Mouse (Mus musculus): ENCODE results near the gene Dnajc13.

The Dnajc13 gene

DNA sequence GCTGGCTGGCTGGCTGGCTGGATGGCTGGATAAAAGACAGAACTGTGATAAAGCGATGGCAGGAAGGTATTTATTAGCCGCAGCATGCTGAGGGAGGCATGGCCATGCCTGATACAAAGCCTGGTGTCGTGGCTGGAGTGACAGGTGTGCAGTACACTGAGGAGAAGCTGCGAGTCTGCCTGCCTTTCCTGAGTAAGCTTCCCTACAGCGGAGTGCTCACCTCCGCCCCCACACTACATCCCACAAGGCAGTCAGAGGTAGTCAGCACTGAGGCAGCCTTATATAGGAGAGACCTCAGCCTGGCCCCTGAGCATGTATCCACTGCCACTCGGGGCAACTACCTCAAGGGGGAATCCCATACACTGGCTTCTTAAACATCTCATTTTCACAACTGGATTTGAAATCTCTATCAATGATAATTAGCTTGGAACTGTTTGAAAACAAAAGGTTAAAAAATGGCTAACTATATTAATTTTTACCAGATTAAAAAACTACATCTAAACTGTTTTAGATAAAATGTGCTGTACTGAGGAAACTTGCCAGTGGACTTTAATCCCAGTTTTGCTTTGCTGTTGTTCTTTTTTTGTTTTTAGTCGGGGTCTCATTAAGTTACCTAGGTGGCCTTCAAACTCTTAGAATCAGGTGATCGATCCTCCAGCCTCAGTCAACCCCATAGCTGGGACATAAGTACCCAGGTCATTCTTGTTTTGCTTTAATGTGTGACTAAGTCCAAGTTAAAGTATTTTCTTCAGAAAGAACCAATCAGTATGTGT is 8.1 kb downstream of the Dnajc13 start:
- DNase-seq = peak; percentile 29 to 43

DNA sequence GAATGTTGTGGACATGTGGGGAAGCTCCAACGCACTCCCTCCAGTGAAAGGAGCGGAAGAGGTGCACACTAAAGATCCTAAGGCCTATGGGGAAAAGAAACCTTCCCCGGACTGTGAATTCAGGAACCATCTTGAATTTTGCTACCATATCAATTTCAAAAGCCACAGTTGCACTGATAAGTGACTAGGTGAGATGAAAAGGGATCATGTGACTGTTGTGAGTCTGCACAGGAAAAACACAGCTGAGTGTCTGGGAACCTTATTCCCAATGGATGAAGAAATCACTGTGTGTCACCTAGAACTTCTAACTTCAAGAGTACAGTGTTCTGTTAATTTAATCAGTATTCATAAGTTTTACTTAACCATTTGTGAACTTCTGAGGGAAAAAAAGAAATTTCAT is 10.1 kb downstream of the Dnajc13 start:
- no peak for DNase-seq

DNA sequence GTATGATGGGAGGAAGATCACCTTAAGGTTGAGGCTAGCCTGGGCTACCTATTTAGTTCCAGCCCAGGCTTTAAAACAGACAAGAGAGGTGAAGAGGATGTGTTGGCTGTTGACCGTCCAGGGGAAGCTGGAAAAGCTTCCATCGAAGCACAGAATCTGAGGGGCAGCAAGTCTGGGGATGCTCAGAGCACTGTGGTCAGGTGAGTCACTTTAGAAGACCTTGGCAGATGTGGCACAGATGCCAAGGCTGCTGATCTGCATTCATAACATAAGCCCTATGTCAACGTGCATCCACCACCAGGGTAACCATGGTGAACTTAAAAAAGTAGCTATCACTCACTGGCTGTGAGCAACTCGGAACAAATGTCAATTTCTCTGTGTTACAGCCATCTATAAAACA is 11.0 kb downstream of the Dnajc13 start:
- no peak for DNase-seq

DNA sequence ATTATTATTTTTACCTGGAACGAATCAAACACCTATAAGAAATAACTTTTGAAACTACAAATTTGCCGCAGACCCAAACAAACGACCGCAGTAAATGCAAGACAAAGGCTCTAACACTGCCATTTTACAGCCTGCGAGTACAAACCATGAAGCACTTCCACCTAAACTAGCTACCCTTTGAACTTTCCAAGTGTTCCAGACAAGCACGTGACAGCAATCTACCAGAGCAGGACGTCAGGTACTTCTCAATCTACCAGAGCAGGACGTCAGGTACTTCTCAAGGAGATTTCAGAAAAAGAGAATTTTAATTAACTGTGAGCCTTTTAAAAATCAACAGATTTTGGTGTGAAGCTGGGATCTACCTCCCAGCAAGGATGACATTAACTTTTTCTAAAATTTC is 11.6 kb downstream of the Dnajc13 start:
- no peak for DNase-seq

DNA sequence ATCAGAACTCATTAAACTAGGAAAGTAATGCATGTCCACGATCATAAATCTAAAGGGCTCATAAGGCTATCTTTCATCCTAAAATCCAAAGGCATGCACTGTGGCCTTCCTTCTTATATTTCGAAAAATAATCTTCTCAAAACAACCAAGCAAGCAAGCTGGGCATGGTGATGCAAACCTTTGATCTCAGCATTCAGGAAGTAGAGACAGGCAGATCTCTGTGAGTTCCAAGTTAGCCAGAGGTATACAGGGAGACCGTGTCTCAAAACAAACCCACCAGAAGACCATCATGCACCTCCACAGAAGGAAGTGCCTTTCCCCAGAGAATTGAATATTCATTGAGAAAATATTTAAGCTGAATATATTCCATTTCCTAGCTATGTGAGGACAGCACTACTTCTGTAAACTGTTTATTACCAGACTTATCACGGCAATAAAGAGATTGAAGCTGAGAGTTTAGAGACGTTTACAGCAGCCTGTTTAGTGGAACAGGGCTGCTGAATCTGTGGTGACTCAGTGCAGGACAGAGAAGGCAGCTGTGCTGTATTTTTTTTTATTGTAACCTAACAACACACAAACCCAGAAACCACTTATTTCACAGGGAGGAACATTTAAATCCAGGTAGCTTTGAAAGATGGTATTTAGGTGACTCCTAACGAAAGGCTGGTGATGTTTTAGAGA is 15.3 kb downstream of the Dnajc13 start:
- DNase-seq = no peak

DNA sequence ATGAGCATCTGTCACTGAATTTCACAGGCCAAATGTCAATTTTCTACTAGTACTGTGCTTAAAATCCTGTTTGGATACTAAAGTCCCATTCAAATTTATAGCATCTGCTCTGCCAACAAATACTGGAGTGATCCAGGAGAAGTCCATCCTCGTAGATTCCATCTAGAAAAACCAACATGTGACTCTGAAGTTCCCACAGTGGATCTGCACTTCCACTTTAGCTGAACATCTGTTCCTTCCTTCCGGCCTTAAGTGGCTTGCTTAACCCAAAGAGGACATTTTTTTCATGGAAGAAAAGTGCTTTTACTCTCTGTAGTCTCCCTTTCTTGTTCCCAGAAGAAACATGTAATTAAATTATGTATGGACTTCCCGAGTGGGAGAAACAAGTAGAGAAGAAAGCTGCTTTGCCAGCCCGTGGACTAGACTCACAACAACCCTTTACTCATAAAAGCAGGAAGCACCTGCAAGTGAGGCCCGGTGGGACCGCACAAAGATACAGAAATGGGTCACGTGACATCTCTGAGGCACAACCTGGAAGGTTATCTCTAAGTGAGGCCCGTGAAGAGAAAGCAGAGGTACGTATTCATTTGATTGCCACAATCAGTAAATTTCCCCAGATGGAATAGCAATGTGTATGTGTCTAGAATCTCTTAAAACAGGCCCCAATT is 18.8 kb downstream of the Dnajc13 start:
- no peak for DNase-seq

DNA sequence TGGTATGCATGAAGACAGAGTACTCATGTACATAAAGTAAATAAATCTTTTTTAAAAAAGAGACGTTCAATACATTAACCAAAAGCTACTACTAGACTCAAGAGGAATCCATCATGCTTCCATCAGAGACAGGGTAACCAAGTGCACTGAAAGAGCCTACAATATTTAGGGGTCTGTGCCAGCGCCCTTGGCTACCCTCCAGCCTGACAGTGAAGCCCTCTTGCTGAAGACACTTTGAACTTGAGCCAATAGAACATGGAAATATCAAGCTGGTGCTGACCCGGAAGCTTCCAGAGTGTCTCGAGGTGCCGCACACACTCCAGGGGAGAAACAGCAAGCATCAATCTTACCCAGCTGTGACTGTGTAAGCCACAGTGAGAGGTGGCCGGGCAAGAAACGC is 22.6 kb downstream of the Dnajc13 start:
- DNase-seq = peak in 1 of 2 experiments; percentile 36

DNA sequence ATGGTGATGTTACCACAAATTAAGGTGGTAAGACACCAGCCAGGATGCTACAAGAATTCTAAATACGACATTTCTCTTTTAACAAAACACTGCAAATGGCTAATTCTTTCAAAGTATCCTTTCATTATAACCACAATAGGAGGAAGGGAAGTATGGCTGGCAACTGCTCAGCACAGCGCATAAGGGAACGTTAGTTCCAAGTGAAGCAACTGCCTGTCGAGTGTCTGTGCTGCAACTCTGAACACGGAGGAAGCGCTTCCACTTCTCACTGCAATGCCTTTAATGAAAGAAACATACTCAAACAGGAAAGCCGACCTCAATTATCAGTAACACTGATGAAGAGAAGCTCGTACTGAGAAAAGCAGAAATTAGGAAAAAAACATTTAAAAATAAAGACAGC is 23.7 kb downstream of the Dnajc13 start:
- DNase-seq = no peak

DNA sequence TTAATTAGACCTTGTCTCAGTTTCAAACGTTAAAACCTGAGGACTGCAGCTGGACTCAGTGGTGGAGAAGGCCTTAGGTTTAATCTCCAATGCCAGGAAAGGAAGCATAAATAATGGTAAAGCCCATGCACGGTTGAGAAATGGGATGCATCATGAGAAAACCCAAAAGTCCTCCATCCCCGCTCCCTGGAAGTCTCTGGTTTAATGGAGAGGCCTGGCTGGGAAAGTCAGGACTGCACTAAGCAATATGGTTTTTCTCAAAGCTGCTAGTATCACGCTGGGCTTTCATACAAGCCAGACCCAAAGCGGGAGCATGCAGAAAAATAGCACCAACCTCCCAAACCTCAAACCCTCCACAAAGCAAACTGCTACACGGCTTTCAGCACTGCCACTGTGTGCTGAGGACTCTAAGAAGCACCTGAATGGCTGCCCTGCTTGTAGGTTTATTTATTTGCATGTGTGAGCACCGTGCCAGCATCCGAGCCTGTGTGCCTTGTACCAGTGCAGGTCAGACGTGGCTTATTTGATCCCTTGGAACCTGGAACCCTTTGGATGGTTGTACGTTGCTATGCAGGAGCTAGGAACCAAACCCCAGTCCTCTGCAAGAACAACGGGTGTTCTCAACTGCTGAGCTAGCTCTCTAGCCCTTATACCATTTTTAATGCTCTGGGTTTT is 26.3 kb downstream of the Dnajc13 start:
- no peak for DNase-seq

DNA sequence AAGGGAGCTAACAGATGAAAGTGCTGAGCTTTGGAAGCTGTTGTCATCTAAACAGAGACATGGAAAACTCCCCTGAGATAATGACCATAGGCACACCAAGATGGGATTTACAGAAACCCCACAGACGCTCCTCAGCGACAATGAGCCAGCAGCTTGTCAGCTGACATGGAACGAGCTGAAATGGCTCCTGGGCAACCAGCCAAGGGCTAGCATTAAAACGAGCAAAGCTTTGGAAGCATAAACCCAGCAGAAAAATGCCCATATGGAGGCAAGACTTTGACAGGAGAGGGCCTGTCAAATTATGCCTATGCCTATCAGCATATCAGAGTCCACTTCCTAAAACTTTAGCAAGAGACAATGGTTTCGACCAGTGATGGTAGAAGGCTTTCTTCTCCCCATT is 27.0 kb downstream of the Dnajc13 start:
- DNase-seq = peak; percentile 58 to 76

DNA sequence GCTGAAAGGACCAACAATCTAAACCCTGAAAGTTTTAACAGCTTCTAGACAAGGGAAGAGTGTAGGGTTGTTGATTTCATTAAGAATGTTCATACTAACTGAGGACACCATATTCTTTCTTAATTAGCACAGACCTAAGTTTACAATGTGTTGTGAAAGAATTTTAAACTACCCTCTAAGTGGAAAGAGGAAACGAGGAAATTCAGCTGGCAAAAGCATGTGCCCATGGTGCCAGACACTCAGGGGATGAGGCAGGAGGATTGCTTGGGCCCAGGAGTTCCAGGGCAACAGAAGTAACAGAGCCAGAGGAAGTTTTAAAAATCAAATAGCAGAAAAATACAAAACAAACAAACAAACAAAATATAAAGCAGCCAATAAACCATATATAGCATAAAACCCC is 28.9 kb downstream of the Dnajc13 start:
- no peak for DNase-seq

DNA sequence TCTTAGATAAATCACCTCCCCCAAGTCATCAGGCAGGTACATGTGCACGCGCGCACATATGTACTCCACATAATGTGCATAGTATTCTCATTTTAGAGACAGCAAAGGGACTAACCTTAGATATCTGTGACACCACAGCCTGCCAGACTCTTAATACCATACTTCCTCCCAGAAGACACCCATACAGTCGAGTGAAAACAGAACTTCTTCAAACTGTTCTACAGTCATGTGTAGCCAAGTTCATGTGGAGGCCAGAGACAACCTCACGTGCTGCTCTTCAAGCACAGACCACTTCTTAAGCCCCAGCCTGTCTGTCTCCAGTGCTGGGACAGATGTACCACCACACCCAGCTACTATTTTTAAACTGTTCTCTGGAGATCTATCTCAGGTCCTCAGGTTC is 29.7 kb downstream of the Dnajc13 start:
- DNase-seq = no peak

DNA sequence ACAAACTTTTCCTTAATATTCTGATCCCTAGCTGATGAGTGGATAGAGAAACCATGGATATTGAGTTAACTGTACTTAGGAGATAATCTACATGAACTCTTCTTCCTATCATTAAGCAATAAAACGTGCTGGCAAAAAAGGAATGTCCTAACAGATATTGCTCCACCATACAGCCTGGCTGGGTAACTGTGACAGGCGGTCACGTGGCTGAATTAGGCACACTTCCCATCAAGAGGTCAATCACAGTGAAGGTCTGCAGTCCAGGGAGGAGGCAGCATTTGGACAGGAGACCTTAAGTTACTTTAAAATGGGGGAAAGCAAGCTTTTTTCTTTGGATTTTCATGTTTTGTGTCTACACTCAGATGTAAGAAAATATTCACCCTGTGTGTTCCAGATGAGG is 30.7 kb downstream of the Dnajc13 start:
- no peak for DNase-seq

DNA sequence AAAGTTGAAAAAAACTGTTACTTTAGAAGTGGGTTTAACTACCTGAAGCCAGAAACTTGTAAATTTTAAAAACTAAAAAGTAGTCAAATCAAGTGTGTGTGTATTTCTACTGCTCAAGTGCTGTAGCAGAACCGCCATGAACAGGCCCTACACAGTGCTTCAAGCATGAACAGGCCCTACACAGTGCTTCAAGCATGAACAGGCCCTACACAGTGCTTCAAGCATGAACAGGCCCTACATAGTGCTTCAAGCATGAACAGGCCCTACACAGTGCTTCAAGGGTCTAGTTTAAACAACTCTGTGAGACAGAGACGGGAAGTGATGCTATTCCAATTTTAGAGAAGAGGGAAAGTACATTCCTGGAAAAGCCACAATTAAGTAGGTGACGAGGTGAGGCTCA is 51.3 kb downstream of the Dnajc13 start:
- no peak for DNase-seq

DNA sequence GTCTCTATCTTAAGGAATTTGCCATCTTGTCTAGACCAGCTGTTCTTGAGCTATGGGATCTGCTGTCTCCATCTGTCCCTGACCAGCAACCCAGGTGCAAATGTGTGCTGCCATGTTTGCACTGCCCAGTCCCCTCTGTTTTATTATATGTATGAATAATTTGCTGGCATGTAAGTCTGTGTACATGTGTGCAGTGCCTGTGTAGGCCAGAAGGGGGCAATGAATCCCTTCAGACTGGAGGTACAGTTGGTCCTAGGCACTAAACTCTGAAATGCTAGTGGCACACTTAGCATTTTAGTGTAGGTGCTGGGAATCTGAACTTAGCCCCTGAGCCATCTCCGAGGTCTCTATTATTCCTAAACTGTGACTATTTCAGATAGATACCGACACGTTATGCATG is 58.9 kb downstream of the Dnajc13 start:
- DNase-seq = peak; percentile 20 to 58

DNA sequence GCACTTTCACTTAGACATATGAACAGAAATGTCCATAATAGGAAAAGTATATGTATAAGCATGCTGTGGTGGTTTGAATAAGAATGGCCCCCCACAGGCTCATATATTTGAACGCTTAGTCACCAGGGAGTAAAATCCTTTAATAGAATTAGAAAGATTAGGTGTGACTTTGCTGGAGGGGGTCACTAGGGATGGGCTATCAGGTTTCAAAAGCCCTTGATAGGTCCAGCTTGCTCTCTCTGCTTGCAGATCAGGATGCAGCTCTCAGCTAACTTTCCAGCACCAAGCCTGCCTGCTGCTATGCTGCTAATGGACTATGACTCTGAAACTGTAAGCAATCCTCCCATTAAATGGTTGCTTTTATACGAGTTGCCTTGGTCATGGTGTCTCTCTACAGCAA is 68.2 kb downstream of the Dnajc13 start:
- DNase-seq = no peak

DNA sequence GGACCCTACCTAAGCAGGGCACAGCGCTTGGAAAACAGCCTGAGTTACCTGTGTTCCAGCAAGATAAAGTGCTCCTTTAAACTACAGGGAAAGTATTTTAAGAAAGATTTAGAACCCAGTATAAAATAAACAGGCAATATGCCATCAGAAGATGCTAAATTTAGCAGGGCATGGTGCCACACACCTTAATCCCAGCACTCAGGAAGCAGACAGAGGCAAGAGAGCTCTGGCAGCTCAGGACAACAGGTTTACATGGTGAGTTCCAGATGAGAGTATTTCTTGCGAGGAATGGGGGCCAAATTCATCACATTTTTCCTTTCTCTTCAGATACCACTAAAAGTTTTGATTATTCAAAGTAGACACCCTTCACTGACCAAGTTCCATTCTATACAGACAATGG is 68.8 kb downstream of the Dnajc13 start:
- DNase-seq = no peak

DNA sequence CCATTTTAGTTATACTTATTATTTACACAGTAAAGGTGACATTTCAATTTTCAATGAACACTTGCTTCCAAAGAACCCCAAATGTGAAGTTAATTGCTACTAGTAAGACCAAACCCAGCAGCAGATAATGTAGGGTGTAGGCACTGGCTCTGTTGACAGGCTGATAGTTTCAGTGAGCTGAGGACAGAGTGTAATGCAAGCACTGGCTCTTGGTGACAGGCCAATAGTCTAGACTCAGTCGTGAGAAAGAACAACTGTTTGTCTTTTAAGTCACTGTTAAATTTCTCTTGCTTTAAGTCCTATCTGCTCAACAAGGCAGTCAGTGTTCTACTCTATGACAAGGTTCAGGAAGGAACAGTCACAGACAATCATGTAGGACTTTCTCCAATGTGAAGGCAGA is 69.4 kb downstream of the Dnajc13 start:
- no peak for DNase-seq

DNA sequence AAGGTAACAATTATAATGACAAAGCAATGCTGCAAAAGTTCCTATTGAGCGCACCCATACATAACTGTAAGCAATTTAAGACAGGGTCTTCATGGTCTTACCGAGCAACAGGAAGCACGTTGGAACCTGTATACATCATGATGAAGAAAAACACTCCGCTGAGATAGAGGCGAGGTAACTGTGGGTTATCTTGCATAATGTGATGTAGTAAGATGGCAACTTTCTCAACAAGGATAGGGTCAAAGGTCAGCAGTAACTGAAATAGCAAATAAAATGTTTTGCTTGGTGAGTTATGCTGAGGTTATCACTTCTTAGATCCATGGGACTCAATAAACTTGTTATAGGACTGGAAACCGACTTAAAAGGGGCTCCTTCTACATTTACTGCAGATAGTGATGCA is 70.2 kb downstream of the Dnajc13 start:
- no peak for DNase-seq

DNA sequence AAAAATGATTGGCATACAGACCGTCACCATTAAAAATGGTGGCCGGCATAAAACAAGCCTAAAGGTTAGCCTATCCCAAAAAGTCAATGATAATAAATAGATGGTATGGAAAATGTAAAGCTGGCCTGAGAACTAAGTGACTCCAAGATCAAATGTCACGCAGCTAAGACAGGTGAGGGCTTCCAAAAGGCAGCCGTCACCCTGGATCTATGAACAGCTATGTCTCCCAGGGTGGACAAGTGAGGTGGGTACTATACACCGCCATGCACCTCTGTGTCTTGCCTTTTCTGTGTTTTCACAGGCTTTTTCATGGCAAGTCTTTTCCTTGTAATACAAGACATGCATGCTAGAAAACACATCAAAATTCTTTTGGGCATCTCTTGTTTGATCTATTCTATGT is 73.1 kb downstream of the Dnajc13 start:
- no peak for DNase-seq

DNA sequence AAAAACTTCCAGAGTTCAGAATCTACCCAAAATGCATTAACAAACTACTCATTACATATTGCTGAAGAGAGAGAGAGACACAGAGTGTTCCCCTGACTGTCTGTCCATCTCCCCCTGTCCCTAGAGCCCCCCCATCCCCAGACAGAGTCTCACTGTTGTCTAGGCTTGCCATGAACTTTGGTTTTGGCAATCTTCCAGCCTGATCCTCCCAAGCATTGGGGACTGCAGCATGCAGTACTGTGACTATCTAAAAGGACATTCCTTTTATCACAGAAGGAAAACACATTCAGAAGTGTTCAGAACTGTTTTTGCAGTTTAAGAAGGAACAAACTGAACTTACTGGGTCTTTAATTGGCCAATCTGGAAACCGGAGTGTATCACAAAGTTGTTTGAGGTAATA is 74.0 kb downstream of the Dnajc13 start:
- no peak for DNase-seq

DNA sequence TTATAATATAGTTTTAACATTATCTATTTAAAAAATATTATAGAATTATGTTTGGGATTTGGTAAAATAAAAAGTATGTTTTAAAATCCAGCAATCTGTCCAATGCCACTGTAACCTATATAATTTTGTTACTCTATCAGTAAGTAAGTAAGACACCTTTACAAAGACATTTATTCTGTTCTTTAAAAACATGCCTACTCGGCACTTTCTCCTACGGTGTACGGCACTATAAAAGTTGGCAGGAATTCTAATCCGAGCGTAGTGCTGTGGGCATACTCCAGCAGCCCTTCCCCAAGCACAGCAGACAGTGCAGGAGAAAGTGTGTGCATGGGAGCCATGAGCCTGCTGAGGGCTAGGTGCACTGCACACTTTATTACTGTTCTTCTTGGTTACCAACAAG is 75.7 kb downstream of the Dnajc13 start:
- no peak for DNase-seq

DNA sequence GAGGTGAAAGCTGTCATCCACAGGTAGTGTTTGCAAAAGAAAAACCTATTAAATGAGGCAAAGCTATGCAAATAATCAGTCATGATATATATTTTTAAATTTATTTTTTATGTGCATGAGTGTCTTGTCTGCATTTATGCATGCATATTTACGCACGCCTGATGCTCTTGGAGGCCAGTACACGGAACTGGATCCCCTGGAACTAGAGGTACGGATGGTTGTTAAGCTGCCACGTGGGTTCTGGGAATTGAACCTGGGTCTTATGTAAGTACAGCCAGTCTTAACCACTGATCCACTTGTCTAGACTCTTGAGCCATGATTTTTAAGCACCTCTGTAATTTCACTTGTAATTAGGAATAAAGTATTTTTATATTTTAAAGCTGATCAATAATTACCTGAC is 79.5 kb downstream of the Dnajc13 start:
- DNase-seq = no peak

DNA sequence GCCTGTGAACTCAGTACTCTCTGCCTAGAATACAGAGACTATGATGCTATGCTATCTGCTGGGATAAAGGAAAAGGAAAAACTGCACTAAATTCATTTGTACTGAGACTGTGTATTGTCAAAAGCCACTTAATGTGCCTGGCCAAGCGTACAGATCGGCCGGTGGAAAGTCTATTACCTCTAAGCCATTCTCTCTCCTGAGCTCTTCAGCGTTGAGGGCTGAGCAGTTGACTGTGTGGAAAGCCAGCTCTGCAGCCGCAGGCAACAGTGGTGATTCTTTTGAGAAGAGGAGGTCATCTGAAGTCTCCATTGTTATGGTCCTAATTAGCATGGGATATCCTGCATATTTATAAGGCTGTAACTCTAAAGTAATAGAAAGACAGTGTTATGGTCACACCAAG is 80.4 kb downstream of the Dnajc13 start:
- peak; percentile 30 to 38 for DNase-seq
